Mouse (Mus musculus) heart, adult 18-20 months (tissue): ENCODE measurements around the gene Nfix. TPM values are rescaled to one million over a fixed set of nuclear protein-coding genes. Genes with fewer than 3 reads are reported as not detected.

Source experiments
- DNase-seq, 2 experiments: peaks; one replicate each; pipeline ENCODE4 v3.0.0; 2021 to 2022; ENCODE audit warnings: mixed read lengths in 1 of 2
- total RNA-seq, 2 experiments: library from RNA; stranded (reverse); gene quantifications; 2 replicates each; pipeline ENCODE4 v1.2.3; 2021

Gene Nfix
- total RNA-seq, 2 experiments from 2014 or later, result 250 to 260 TPM

DNA sequence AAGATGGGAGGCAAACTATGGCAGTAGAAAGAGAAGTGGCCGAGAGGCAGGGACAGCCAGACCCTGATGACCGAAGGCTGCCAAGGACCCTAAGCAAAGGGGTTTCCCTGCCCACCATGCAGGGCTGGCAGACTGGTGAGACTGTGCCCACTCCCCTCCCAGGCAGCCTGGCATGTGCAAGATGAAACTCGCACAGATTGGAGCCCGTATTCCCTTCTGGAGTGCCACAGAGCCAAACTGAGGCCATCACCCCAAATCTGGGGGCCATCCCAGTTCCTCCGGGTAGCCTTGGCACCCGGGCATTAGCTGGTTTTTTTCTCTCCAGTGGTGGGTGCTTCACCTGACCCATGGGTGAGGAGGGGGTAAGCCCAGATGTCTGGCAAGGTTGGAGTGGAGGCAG, 2.2 kb downstream of the Nfix start:
- peak in 1 of 2 experiments; percentile 23 for DNase-seq

GRCm38 (mm10) chr8:84797256-84797797, 2.8 kb downstream of the Nfix start:
- peak; percentile 45 to 54 for DNase-seq

DNA sequence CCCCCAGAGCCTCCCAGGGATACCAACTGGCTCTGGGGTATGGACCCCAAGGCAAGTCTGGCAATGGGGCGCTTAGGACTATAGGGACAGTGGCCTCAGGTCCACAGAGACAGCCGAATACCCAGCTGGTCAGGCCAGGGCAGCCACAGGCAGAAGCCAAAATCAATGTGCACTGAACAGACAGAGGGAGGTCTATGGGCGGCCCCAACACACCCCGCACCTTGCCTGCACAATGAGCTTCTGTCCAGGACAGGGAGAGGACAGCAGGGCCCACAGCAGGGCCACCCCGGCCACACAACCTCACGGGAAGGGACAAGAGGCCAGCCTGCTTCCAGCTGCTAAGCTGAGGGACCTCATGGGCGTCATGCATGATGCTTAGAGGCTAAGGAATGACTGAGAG, 5.7 kb downstream of the Nfix start:
- DNase-seq, result peak; percentile 37 to 53

- DNase-seq, result peak; percentile 74 to 86
Observed at GRCm38 (mm10) chr8:84793791-84794485, 6.2 kb downstream of the Nfix start.

DNA sequence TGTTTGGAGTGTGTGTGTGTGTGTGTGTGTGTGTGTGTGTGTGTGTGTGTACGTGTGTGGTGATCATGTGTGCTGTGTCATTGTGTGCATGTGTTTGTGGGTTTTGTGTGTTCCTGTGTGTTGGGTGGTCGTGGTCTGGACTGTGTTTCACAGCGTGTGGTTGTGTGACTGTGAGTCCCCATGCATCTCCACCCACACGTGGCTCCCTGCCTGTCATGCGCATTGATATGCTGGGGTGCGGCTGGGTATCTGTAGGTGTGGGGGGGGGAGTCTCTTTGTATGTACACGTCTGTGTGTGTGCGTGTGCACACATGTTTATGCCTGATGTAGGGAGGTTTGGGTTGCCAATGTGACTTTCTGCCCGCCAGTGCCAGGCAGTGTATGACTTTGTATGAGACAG, 7.0 kb downstream of the Nfix start:
- DNase-seq, result no peak

DNA sequence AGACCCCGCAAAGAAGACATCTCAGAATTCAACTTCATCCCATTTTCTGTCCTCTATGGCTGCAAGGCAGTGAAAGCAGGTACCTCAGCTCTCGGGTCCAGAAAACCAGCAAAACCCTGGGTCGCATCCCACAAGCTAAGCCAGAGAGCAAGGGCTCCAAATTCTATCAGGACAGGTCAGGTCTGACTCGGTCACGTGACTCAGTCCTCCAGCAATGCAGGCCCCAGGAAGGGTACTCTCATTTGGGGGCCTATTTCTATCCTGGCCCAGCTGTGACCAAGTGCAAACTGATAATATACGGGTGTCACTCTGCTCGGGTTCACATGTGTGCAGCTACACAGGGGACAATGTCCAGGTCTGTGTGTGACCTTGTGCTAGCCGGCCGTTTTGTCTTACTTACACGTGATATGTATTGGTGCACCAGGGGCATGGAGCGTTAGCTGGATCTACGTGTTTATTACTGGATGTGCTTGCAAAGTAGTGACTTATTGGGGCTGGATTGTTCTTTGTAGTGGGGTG, 7.7 kb downstream of the Nfix start:
- no peak for DNase-seq

- no peak for DNase-seq
Observed at GRCm38 (mm10) chr8:84790537-84790936, 9.6 kb downstream of the Nfix start.

GRCm38 (mm10) chr8:84789855-84790486, 10.2 kb downstream of the Nfix start:
- DNase-seq, result peak; percentile 69 to 77

- DNase-seq, result no peak
Observed at GRCm38 (mm10) chr8:84789345-84789744, 10.8 kb downstream of the Nfix start.

DNA sequence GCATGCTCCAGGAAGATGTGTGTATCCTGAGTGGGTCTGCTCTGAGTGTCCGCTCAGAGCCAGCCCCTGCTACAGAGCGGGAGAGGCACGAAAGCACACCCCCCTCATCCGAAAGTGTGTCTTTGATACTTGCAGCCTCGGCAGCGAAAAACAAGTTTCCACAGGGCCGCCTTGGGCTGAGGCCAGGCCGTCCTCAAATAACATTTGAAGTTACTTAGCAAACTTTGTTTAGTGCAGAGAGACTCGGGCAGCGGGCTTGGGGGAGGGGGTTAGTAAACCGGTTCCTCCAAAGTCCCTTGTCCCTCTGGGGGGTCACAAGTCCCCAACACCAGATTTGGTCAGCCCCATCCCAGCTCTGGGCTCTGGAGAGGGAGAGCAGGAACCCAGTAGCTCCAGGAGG, 11.2 kb downstream of the Nfix start:
- DNase-seq, result peak; percentile 83 to 89

DNA sequence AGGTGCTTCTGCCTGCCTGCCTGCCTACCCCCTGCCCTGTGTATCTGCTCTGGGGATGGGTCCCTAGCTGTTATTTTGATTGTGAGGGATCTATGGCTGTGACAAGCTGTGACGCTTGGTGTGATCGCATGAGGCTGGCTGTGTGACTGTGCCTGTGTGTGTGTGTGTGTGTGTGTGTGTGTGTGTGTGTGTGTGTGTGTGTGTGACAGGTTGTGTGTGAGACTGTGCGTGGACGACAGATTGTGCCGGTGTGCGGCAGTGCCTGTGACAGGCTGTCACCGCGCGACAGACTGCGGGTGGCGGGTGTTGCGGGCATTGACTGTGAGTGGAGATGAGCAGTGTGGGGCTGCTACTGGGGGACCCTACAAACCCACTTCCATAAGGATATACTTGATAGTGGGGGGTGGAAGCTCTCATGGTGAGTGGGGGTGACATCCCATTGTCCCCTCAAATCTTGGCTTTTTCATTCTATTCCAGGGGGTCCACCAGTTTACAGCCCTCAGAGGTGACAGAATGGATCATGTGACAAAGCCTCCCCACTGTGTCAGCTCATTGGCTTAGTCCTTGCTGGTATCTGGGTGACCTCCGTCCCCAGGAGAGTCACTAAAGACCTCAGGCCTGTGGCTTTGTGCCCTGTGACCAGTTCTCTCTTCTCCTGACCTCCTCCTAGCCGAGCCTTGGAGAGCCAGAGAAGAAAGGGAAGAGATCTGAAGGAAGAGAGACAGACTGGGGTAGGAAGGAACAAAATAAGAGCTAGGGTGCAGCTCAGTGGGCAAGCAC, 12.4 kb downstream of the Nfix start:
- DNase-seq, result no peak

- DNase-seq, result no peak
Observed at GRCm38 (mm10) chr8:84786801-84787467, 13.2 kb downstream of the Nfix start.

- peak; percentile 84 to 90 for DNase-seq
Observed at GRCm38 (mm10) chr8:84785756-84786677, 14.1 kb downstream of the Nfix start.

GRCm38 (mm10) chr8:84785506-84785755, 14.7 kb downstream of the Nfix start:
- DNase-seq, result no peak

DNA sequence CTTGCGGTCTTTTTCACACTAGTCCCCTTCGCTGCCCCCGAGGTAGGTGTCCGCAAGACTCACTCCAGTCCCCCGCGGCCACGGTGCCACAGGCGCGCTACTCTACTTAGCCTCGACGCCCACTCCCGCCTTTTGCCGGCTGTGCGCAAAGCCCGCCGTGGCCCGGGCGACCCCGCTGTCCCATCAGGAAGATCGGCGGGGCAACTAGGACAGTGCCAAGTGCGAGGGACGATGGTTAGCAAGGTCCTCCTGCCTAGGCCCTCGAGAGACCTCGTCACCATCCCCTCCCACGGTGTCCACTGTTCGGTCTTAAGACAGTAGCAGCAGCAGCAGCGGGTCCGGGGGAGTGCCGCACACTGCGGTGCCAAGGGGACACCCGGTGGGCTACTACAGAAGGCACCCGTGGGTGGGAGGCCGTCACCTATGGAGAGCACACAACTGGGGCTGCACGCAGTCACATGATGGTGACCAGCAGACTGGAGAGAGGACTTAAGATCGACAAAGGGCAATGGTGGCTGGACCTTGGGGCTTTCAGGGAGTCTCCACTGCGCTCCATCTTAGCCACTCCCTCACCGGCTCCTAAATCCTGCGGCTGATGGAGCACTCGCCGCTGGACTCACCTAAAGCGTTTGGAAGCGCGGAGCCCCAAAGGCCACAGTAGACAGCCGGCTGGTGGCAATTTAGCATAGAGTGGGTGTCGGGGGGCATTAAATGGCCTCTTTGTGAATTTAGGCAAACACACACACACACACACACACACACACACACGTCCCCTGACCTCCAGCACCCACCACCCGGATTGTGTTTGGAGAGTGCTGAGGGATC, 15.3 kb downstream of the Nfix start:
- DNase-seq, result peak in 1 of 2 experiments; percentile 50

GRCm38 (mm10) chr8:84783919-84784581, 16.1 kb downstream of the Nfix start:
- peak; percentile 76 for DNase-seq

DNA sequence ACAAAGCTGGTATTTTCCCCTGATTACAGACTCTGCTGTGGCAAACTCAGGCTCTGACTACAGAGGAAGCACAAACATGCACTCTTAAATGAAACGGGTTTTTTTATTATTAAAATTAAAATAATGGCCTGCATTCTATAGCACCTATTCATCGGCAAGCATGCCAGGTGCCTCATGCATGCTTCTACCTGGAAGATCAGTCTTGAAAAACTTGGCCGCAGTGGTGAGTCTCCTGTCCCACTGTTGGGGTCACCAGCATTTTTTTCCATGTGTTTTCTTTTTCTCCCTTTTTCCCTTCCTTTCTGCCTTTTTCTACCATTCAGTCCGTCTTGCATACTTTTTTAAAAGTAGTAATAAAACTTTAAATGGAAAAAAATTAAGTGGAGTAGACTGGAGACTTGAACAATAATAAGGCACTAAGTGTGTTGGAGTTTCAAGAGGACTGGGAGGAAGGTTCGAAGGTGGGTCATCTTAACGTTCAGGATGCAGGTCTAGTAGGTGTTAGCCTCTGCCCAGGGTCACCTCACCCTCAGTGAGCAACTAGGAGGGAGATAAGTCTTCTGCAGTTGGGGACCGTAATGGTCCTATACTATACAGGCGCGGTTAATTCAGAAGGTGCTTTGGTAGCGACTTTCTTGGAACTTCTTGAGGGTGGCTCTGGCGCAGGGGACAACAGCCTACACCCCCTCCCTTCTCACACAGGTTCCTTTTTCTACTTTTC, 16.8 kb downstream of the Nfix start:
- DNase-seq, result no peak

DNA sequence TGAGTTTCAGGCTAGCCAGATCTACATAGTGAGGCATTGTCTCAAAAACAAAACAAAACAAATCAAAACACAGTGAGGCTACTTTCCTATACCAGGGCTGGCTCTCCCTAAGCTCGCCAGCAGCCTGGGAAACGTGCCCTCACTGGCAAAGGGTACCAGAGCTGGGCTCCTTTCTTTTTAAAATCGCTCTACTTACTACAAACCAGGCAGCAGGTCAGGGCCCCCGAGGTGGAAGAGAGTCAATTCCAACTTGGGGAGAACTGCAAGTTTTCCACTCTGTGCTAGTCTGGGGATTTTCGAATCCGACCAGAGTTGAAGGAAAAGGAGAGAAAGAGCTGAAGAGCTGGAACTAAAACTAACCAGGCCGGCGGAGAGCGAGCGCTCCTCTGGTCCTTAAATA, 17.5 kb downstream of the Nfix start:
- no peak for DNase-seq
